Mouse (Mus musculus) liver, embryonic 16.5 days (tissue): ENCODE measurements around the gene Ccdc51. TPM values are rescaled to one million over a fixed set of nuclear protein-coding genes. Genes with fewer than 3 reads are reported as not detected.
"Not testable (repeated sequence)": the region's sequence is repeated elsewhere in the genome, so short reads cannot be mapped to it uniquely, and the experiment has no call there.

Experiments
- ATAC-seq: fragments of 200-750 bp; cut with Nextera tagmentation; 2 replicates; pipeline ENCODE4 v1.8.0; 2017; ENCODE audit warnings: low read depth, mild to moderate bottlenecking, moderate number of reproducible peaks, moderate library complexity
- H3K27ac ChIP-seq: fragments of 300-500 bp; sonication (generic); 2 replicates; pipeline ENCODE4 v1.5.1; 2014; ENCODE audit warnings: mild to moderate bottlenecking, low read length
- H3K27me3 ChIP-seq: fragments of 300-500 bp; sonication (generic); 2 replicates; pipeline ENCODE4 v1.6.1; 2014; ENCODE audit warnings: low read depth, low read length, mixed read lengths; ENCODE audit not compliant: control insufficient read depth, insufficient read depth
- H3K36me3 ChIP-seq: fragments of 300-500 bp; sonication (generic); 2 replicates; pipeline ENCODE4 v1.6.1; 2014; ENCODE audit warnings: mild to moderate bottlenecking; ENCODE audit not compliant: control insufficient read depth, insufficient read depth
- H3K4me1 ChIP-seq: fragments of 300-500 bp; sonication (generic); 2 replicates; pipeline ENCODE4 v1.6.1; 2014; ENCODE audit warnings: low read depth, low read length, mixed read lengths; ENCODE audit not compliant: control insufficient read depth
- H3K4me2 ChIP-seq: fragments of 300-500 bp; sonication (generic); 2 replicates; pipeline ENCODE4 v1.6.1; 2014; ENCODE audit warnings: low read depth, low read length, mixed read lengths
- H3K4me3 ChIP-seq: fragments of 300-500 bp; sonication (generic); 2 replicates; pipeline ENCODE4 v1.5.1; 2014; ENCODE audit warnings: low read depth, mild to moderate bottlenecking, low read length
- H3K9ac ChIP-seq: fragments of 300-500 bp; sonication (generic); 2 replicates; pipeline ENCODE4 v1.6.1; 2014; ENCODE audit warnings: low read depth, low read length
- H3K9me3 ChIP-seq: fragments of 300-500 bp; sonication (generic); replicated peaks from 2 replicates; pipeline ENCODE4 v1.6.1; 2016; ENCODE audit warnings: low read length; ENCODE audit not compliant: control insufficient read depth
- WGBS: fragments of 180-500 bp; shearing (Covaris S2); extraction: QIAGEN DNeasy Blood & Tissue Kit; methylation state at CpG from one replicate; pipeline ENCODE4 v1.1.7; 2014; ENCODE audit not compliant: insufficient replicate concordance; 5-methylcytosine and 5-hydroxymethylcytosine counted together
- polyA plus RNA-seq: library from polyadenylated mRNA; unstranded; fragments of >200 nt; fragmentation: Nextera tagmentation; extraction: Ambion mirVana; gene quantifications from 2 replicates; pipeline ENCODE4 v1.2.1, GENCODE M21; 2015

Ccdc51 gene
- polyA plus RNA-seq, 1 experiment from 2014 or later = 10.0 TPM

GRCm38 (mm10) chr9:109128211-109128610 lies 45.9 kb downstream of the Ccdc51 start:
- no peaks in the 10 kb centered on the region for H3K9me3 ChIP-seq
- WGBS = 29% methylated on average over 3 of the region's 3 CpGs
- no peak overlapping the region for H3K4me3 ChIP-seq
- no peaks in the 10 kb centered on the region for H3K36me3 ChIP-seq
- no peak overlapping the region for H3K9ac ChIP-seq
- no peak overlapping the region for H3K27ac ChIP-seq
- H3K27me3 ChIP-seq = no peaks in the 10 kb centered on the region
- no peak overlapping the region for H3K4me2 ChIP-seq
- H3K4me1 ChIP-seq = no peaks in the 10 kb centered on the region
- ATAC-seq = no peak

GRCm38 (mm10) chr9:109130076-109130475 lies 47.8 kb downstream of the Ccdc51 start:
- Histone ChIP-seq H3K4me1 (no peaks in the 10 kb centered on the region), H3K9ac (no peak overlapping the region), H3K4me3 (no peak overlapping the region), H3K9me3 (no peaks in the 10 kb centered on the region), H3K27me3 (no peaks in the 10 kb centered on the region), H3K4me2 (no peak overlapping the region), H3K36me3 (no peaks in the 10 kb centered on the region), H3K27ac (no peak overlapping the region)
- ATAC-seq = no peak
- 75% methylated on average over 5 of the region's 5 CpGs for WGBS

- not testable (repeated sequence) for H3K27me3 ChIP-seq, ATAC-seq, H3K4me3 ChIP-seq, H3K9me3 ChIP-seq, H3K4me2 ChIP-seq, H3K36me3 ChIP-seq, H3K4me1 ChIP-seq, H3K9ac ChIP-seq, H3K27ac ChIP-seq
- WGBS = 54% methylated on average over 4 of the region's 4 CpGs
Observed at GRCm38 (mm10) chr9:109140414-109140813, 58.1 kb downstream of the Ccdc51 start.

Other genes with a start within 250 kb of the Ccdc51 start
- gene Slc26a6, start 229.2 kb upstream of the Ccdc51 start, polyA plus RNA-seq = 4.8 and 4.9 TPM in 2 replicates
- gene Tmem89, start 167.9 kb upstream of the Ccdc51 start, polyA plus RNA-seq = not detected in 2 replicates
- 299 and 310 TPM in 2 replicates for gene Uqcrc1, start 145.9 kb upstream of the Ccdc51 start, polyA plus RNA-seq
- gene Col7a1, start 128.9 kb upstream of the Ccdc51 start, polyA plus RNA-seq = 0.19 and 0.46 TPM in 2 replicates
- not detected in 2 replicates for gene Ucn2, start 96.5 kb upstream of the Ccdc51 start, polyA plus RNA-seq
- gene Pfkfb4, start 90.7 kb upstream of the Ccdc51 start, polyA plus RNA-seq = 4.0 and 4.4 TPM in 2 replicates
- gene Shisa5, start 43.9 kb upstream of the Ccdc51 start, polyA plus RNA-seq = 20.9 and 23.2 TPM in 2 replicates
- gene Trex1, start 22.8 kb upstream of the Ccdc51 start, polyA plus RNA-seq = 7.4 and 8.8 TPM in 2 replicates
- 8.5 and 8.8 TPM in 2 replicates for gene Atrip, start 8.4 kb upstream of the Ccdc51 start, polyA plus RNA-seq
- gene Tma7, start 94 bp downstream of the Ccdc51 start, polyA plus RNA-seq = 259 and 313 TPM in 2 replicates
- 4.9 and 6.3 TPM in 2 replicates for gene Plxnb1, start 12.9 kb downstream of the Ccdc51 start, polyA plus RNA-seq
- not detected in 2 replicates for gene Fbxw21, start 79.5 kb downstream of the Ccdc51 start, polyA plus RNA-seq
- not detected in 2 replicates for gene Fbxw13, start 113.5 kb downstream of the Ccdc51 start, polyA plus RNA-seq
- 0.09 TPM in 1 of 2 replicates, not detected in the other for gene Fbxw20, start 152.3 kb downstream of the Ccdc51 start, polyA plus RNA-seq
- gene Fbxw14, start 205.2 kb downstream of the Ccdc51 start, polyA plus RNA-seq = not detected in 2 replicates